Mouse (Mus musculus): ENCODE measurements around the gene Cd52. TPM values are rescaled to one million over a fixed set of nuclear protein-coding genes. Genes with fewer than 3 reads are reported as not detected.

Cd52 gene
- polyA plus RNA-seq, 1 experiment from 2014 or later = 39.7 TPM

- 88% methylated on average over 4 of the region's 4 CpGs for WGBS
These were observed 9.9 kb downstream of the Cd52 start for GRCm38 (mm10) chr4:134084999-134085398.

DNA sequence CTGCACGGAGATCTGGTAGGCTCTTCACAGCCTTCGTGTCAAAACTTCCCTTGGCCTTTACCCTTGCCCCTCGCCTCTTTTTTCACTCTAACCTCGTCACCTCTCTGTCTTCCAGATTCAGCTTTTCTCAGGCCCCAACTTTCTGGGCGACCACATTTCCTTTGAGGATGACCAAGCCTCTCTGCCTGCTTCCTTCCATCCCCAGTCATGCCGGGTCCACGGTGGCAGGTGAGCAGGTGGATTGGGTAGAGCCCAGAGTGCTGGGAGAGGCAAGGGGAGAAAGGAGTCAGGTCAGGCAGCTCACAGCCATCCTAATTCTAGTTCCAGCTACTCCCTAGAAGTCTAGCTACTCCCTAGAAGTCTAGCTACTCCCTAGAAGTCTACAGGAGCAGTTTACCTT is 12.4 kb downstream of the Cd52 start:
- Histone ChIP-seq H3K4me3 (replicated peaks) (peak overlapping the region; percentile 36), H3K27me3 (replicated peaks) (no peaks in the 10 kb centered on the region), H3K4me1 (peaks cover 9% of the 10 kb centered on the region), H3K9ac (no peak overlapping the region), H3K27ac (no peak overlapping the region), H3K36me3 (no peaks in the 10 kb centered on the region), H3K4me2 (peak overlapping the region; percentile 68), H3K9me3 (no peaks in the 10 kb centered on the region)
- ATAC-seq (ENCODE audit: insufficient read depth, low FRiP score, low read depth) = no peak
- WGBS = 9% methylated on average over 7 of the region's 7 CpGs

More at GRCm38 (mm10) chr4:134084999-134085398, 9.9 kb downstream of the Cd52 start:
- H3K4me3 ChIP-seq (replicated peaks) = no peak overlapping the region
- H3K27ac ChIP-seq = no peak overlapping the region
- no peaks in the 10 kb centered on the region for H3K27me3 ChIP-seq (replicated peaks)
- H3K9ac ChIP-seq = no peak overlapping the region
- no peaks in the 10 kb centered on the region for H3K9me3 ChIP-seq
- ATAC-seq (ENCODE audit: insufficient read depth, low FRiP score, low read depth) = no peak
- no peaks in the 10 kb centered on the region for H3K36me3 ChIP-seq
- H3K4me2 ChIP-seq = no peak overlapping the region
- H3K4me1 ChIP-seq = peaks cover 9% of the 10 kb centered on the region

DNA sequence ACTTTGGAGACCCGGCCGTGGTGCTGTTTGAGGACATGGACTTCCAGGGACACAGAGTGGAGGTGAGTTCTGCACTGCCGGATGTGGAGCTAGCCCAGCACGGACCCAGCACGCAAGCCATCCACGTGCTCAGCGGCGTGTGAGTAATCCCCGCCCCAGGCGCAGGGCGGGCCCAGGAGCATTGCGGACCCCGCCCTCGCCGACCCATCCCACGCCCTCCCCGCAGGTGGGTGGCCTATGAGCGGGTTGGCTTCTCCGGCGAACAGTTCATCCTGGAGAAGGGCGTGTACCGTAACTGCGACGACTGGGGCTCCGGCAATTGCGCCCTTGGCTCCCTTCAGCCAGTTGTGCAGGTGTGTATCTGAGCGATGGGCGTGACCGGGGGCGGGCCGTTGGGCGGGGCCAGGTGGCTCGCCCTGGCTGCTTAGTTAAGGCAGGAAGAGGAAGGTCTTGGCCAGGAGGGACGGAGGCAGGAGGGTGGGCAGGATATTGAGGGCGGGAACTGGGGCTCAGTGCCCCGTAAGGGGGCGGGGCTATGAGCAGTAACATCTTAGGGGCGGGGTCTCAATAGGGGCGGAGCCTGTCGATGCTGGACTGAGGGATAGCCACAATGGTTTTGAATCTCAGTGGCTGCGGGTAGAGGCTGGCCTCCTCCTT is 13.0 kb downstream of the Cd52 start:
- H3K27me3 ChIP-seq (replicated peaks) = no peaks in the 10 kb centered on the region
- peak overlapping the region; percentile 36 for H3K4me3 ChIP-seq (replicated peaks)
- H3K9ac ChIP-seq = no peak overlapping the region
- peak overlapping the region; percentile 68 for H3K4me2 ChIP-seq
- no peaks in the 10 kb centered on the region for H3K9me3 ChIP-seq
- peak; percentile 94 for ATAC-seq (ENCODE audit: insufficient read depth, low FRiP score, low read depth)
- H3K4me1 ChIP-seq = peaks cover 9% of the 10 kb centered on the region
- no peaks in the 10 kb centered on the region for H3K36me3 ChIP-seq
- WGBS = under 1% methylated on average over 41 of the region's 41 CpGs
- H3K27ac ChIP-seq = no peak overlapping the region

DNA sequence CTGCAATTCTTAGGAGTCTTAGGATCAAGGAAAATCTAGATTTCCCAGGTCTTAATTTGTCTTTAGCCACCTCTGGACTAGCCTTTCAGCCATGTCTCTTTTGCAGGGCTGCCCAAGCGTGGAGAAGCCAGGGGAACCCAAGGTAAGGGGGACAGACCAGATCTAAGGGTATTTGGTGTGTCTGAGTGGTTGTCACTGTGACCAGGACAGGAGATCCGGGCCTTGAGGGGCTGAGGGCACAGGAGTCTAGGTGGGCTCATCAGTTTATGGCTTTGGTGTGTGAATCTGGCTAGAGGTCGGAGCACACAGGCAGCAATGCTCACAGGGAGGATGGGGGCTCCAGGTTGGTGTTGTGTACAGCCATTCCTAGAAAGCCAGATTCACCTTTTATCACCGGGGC is 14.2 kb downstream of the Cd52 start:
- Histone ChIP-seq H3K4me2 (no peak overlapping the region), H3K27me3 (replicated peaks) (no peaks in the 10 kb centered on the region), H3K9ac (no peak overlapping the region), H3K9me3 (no peaks in the 10 kb centered on the region), H3K36me3 (no peaks in the 10 kb centered on the region), H3K4me3 (replicated peaks) (no peak overlapping the region), H3K4me1 (peaks cover 9% of the 10 kb centered on the region), H3K27ac (no peak overlapping the region)
- no peak for ATAC-seq (ENCODE audit: insufficient read depth, low FRiP score, low read depth)
- WGBS = 78% methylated on average over 4 of the region's 4 CpGs

- ATAC-seq (ENCODE audit: insufficient read depth, low FRiP score, low read depth) = no peak; the same call in 1 of the 2 replicates
- H3K4me2 ChIP-seq = no peak overlapping the region
- no peak overlapping the region for H3K27ac ChIP-seq
- H3K9ac ChIP-seq = no peak overlapping the region
- no peak overlapping the region for H3K4me3 ChIP-seq (replicated peaks)
- WGBS = 26% methylated on average over 3 of the region's 3 CpGs
- H3K9me3 ChIP-seq = no peaks in the 10 kb centered on the region
- H3K27me3 ChIP-seq (replicated peaks) = no peaks in the 10 kb centered on the region
- no peaks in the 10 kb centered on the region for H3K36me3 ChIP-seq
- peaks cover 9% of the 10 kb centered on the region for H3K4me1 ChIP-seq
These were observed 16.2 kb downstream of the Cd52 start for GRCm38 (mm10) chr4:134078694-134079093.

GRCm38 (mm10) chr4:134068793-134069580 is 25.9 kb downstream of the Cd52 start:
- no peak overlapping the region for H3K27ac ChIP-seq
- H3K9me3 ChIP-seq = no peaks in the 10 kb centered on the region
- ATAC-seq (ENCODE audit: insufficient read depth, low FRiP score, low read depth) = no peak
- peak overlapping the region; percentile 19; the same call in 1 of the 2 replicates for H3K4me2 ChIP-seq
- 85% methylated on average over 4 of the region's 4 CpGs for WGBS
- no peak overlapping the region for H3K9ac ChIP-seq
- H3K36me3 ChIP-seq = no peaks in the 10 kb centered on the region
- H3K4me1 ChIP-seq = peaks cover 9% of the 10 kb centered on the region; the same call in 1 of the 2 replicates
- H3K4me3 ChIP-seq (replicated peaks) = no peak overlapping the region
- no peaks in the 10 kb centered on the region; the same call in 1 of the 2 replicates for H3K27me3 ChIP-seq (replicated peaks)

GRCm38 (mm10) chr4:134067833-134068544 is 26.9 kb downstream of the Cd52 start:
- 0 out of 2 replicates have a peak, but pooled peaks have one; percentile 37 for ATAC-seq (ENCODE audit: insufficient read depth, low FRiP score, low read depth)
- Histone ChIP-seq H3K4me2 (peak overlapping the region; percentile 19; the same call in 1 of the 2 replicates), H3K4me3 (replicated peaks) (no peak overlapping the region), H3K27me3 (replicated peaks) (no peaks in the 10 kb centered on the region; the same call in 1 of the 2 replicates), H3K27ac (peak overlapping the region; percentile 61; the same call in 1 of the 2 replicates), H3K36me3 (no peaks in the 10 kb centered on the region), H3K9ac (no peak overlapping the region), H3K9me3 (no peaks in the 10 kb centered on the region), H3K4me1 (peaks cover 9% of the 10 kb centered on the region; the same call in 1 of the 2 replicates)
- 66% methylated on average over 7 of the region's 7 CpGs for WGBS

- Histone ChIP-seq H3K4me2 (peak overlapping the region; percentile 32; the same call in 1 of the 2 replicates), H3K9ac (no peak overlapping the region), H3K36me3 (no peaks in the 10 kb centered on the region), H3K4me3 (replicated peaks) (no peak overlapping the region; the same call in 1 of the 2 replicates), H3K9me3 (no peaks in the 10 kb centered on the region), H3K4me1 (peaks cover 9% of the 10 kb centered on the region), H3K27me3 (replicated peaks) (no peaks in the 10 kb centered on the region; the same call in 1 of the 2 replicates), H3K27ac (peak overlapping the region; percentile 61; the same call in 1 of the 2 replicates)
- ATAC-seq (ENCODE audit: insufficient read depth, low FRiP score, low read depth) = peak; percentile 40
- WGBS = 76% methylated on average over 8 of the region's 8 CpGs
These were observed 27.5 kb downstream of the Cd52 start for GRCm38 (mm10) chr4:134067383-134067782.

- WGBS = 17% methylated on average over 23 of the region's 23 CpGs
- H3K4me3 ChIP-seq (replicated peaks) = peak overlapping the region; percentile 32
- H3K27ac ChIP-seq = no peak overlapping the region
- no peaks in the 10 kb centered on the region for H3K9me3 ChIP-seq
- H3K4me1 ChIP-seq = peaks cover 12% of the 10 kb centered on the region
- peak overlapping the region; percentile 31 for H3K4me2 ChIP-seq
- H3K36me3 ChIP-seq = no peaks in the 10 kb centered on the region
- ATAC-seq (ENCODE audit: insufficient read depth, low FRiP score, low read depth) = peak; percentile 67
- no peak overlapping the region for H3K9ac ChIP-seq
- no peaks in the 10 kb centered on the region; the same call in 1 of the 2 replicates for H3K27me3 ChIP-seq (replicated peaks)
These were observed 29.4 kb downstream of the Cd52 start for GRCm38 (mm10) chr4:134065431-134066004.

DNA sequence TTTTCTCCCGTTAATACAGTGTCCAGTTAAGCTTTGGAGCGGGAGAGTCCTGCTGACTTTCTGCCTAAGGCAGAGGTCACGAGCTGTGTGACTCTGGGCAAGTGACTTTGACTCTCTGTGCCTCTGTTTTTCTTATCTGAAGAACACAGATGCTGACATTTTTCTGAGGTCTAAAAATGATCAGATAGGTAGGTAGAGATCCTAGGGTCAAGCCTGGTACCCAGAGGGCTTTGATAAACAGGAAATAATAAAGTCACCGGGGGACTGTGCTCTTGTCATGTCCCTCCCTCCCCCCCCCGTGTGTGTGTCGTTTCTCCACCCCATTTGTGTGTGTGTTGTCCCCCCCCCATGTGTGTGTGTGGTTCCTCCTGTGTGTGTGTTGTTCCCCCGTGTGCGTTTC is 32.3 kb downstream of the Cd52 start:
- no peak overlapping the region for H3K9ac ChIP-seq
- no peak overlapping the region for H3K4me3 ChIP-seq (replicated peaks)
- ATAC-seq (ENCODE audit: insufficient read depth, low FRiP score, low read depth) = no peak
- no peak overlapping the region for H3K4me2 ChIP-seq
- peaks cover 13% of the 10 kb centered on the region for H3K4me1 ChIP-seq
- WGBS = 57% methylated on average over 8 of the region's 8 CpGs
- H3K27me3 ChIP-seq (replicated peaks) = peaks cover 5% of the 10 kb centered on the region; the same call in 1 of the 2 replicates
- no peaks in the 10 kb centered on the region for H3K9me3 ChIP-seq
- H3K36me3 ChIP-seq = no peaks in the 10 kb centered on the region
- 0 out of 2 replicates have a peak overlapping the region, but pooled peaks have one; percentile 32 for H3K27ac ChIP-seq

DNA sequence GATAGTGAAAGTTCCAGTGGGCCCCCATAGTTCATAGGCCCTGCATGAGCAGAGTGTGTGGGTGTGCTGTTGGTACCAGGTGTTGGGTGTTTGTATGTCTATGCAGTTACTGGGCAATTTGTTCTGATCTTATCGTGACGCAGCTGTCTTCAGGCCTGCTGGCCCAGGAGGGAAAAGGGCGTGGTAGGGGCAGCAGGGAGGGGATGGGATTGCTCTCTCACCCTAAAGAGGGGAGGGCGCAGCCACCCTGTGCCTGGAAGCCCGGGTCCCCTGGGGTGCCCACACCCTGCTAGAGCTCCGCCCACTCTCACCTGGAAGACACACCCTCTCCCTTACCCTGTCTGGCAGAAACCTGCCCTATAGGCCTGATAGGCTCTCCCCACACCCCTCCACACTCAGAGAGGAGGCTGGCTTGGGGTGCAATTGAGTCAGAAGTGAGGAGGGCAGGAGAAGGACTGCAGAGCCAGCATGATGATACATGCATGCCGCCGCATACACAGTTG is 32.9 kb downstream of the Cd52 start:
- Histone ChIP-seq H3K36me3 (no peaks in the 10 kb centered on the region), H3K27ac (peak overlapping the region; percentile 61), H3K9me3 (no peaks in the 10 kb centered on the region), H3K27me3 (replicated peaks) (peaks cover 5% of the 10 kb centered on the region; the same call in 1 of the 2 replicates), H3K4me1 (peaks cover 11% of the 10 kb centered on the region), H3K4me3 (replicated peaks) (no peak overlapping the region), H3K4me2 (no peak overlapping the region), H3K9ac (no peak overlapping the region)
- WGBS = 39% methylated on average over 8 of the region's 8 CpGs
- ATAC-seq (ENCODE audit: insufficient read depth, low FRiP score, low read depth) = peak; percentile 80
